Mouse (Mus musculus): ENCODE data around the gene Frmd4b.

DNA sequence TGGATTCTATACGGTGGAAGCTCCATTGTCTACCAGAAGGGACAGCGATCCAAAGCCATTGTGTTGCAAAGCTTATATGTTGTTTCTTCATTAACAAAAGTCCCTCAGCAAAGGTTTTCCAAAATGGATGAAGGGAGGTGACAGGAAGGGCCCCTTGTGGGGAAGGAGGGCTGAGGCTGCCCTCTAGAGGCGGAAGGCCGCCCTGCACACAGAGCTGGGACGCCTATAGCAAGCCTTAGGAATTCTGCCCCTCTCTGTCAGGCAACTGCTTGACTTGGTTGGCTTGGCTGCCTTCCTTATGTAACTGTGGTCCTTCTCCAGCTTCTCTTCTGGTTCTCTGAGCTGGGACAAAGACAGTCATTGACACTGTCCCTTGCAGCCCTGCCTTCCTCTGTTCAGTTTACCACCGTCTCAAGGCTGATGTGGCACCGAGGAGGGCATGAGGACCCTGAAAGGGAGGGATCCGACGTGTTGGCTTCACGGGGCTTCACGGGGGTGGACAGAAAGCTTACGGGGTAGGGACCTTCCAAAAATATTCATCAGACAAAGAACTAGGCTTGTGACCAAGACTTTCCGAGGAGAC is 200.3 kb downstream of the Frmd4b start:
- TF ChIP-seq POLR2A (IDR thresholded peaks at IDR 0.05; ENCODE audit: borderline replicate concordance, extremely low read depth, low read depth, low read length) (no peak), CTCF (IDR thresholded peaks at IDR 0.05; ENCODE audit: insufficient read depth, low read length) (peak; percentile 86)
